Mouse (Mus musculus): Measurements from ENCODE around the gene Olfr612.

- TF ChIP-seq CTCF (IDR thresholded peaks at IDR 0.05; ENCODE audit: control insufficient read depth, insufficient read depth, insufficient read length) (no peak), MYOG (IDR thresholded peaks at IDR 0.05; ENCODE audit: control insufficient read depth, extremely low read depth, insufficient read length) (no peak), MAX (IDR thresholded peaks at IDR 0.05) (no peak), USF1 (IDR thresholded peaks at IDR 0.05; ENCODE audit: low read depth) (no peak), FOSL1 (IDR thresholded peaks at IDR 0.05; ENCODE audit: insufficient read depth, low read length, poor library complexity, severe bottlenecking) (no peak), MYOD1 (IDR thresholded peaks at IDR 0.05; ENCODE audit: control insufficient read depth, insufficient read length, low read depth) (no peak), CEBPB (IDR thresholded peaks at IDR 0.05; ENCODE audit: low read depth) (no peak)
These were observed 44.6 kb downstream of the Olfr612 start, which contains the start of gene Olfr609 for GRCm38 (mm10) chr7:103497962-103498361.

Data from C2C12 (cell line).